8 mouse cellular contexts compared by ENCODE assay signal in genomic region chr19:45544152-45544924, GRCm38 (mm10). TPM values are rescaled to one million over a fixed set of nuclear protein-coding genes. Genes with fewer than 3 reads are reported as not detected.
DNase-seq lines count a peak whose midpoint lies in the region; ATAC-seq and TF ChIP-seq lines count a peak whose summit lies in the region.

No protein-coding gene starts in this region.

- no peak; the same call in 1 of the 2 replicates for ATAC-seq in heart, embryonic 15.5 days (replicated peaks; ENCODE audit: insufficient number of reproducible peaks, insufficient read depth, low FRiP score, low read depth)
- no peak for ATAC-seq in liver, embryonic 14.5 days (ENCODE audit: insufficient read depth)
- ATAC-seq in neural tube, embryonic 14.5 days (ENCODE audit: low read depth), result no peak

- H3K4me1 ChIP-seq in heart, embryonic 15.5 days (replicated peaks), result peaks cover 19% of the 10 kb centered on the region
- peaks cover 18 to 33% of the 10 kb centered on the region in 2 experiments for H3K4me1 ChIP-seq in liver, embryonic 14.5 days (replicated peaks; ENCODE audit: control insufficient read depth in 2 of 2, insufficient read depth in 2 of 2, low read length in 1 of 2)
- H3K4me1 ChIP-seq in neural tube, embryonic 14.5 days (ENCODE audit: control insufficient read depth, insufficient read depth, low read length), result peaks cover 35% of the 10 kb centered on the region

- no peak for TF ChIP-seq EP300 in liver, embryonic 14.5 days (IDR thresholded peaks at IDR 0.05; ENCODE audit: low read depth)

- WGBS in heart, embryonic 15.5 days, result 2% methylated on average over 22 of the region's 26 CpGs
- under 1% methylated on average over 16 of the region's 26 CpGs for WGBS in liver, embryonic 14.5 days (ENCODE audit: insufficient replicate concordance)
- 1% methylated on average over 20 of the region's 26 CpGs for WGBS in neural tube, embryonic 14.5 days

- H3K9me3 ChIP-seq in heart, embryonic 15.5 days (replicated peaks), result no peaks in the 10 kb centered on the region
- H3K9me3 ChIP-seq in liver, embryonic 14.5 days (ENCODE audit: control insufficient read depth, low read length), result no peaks in the 10 kb centered on the region
- H3K9me3 ChIP-seq in neural tube, embryonic 14.5 days (ENCODE audit: control insufficient read depth, low read length), result no peaks in the 10 kb centered on the region

- H3K27ac ChIP-seq in layer of hippocampus, adult 2 months, result no peak overlapping the region
- no peak overlapping the region for H3K27ac ChIP-seq in heart, embryonic 15.5 days
- H3K27ac ChIP-seq in liver, embryonic 14.5 days, result no peak overlapping the region
- no peak overlapping the region for H3K27ac ChIP-seq in neural tube, embryonic 14.5 days (ENCODE audit: low read depth, low read length)

- no peaks in the 10 kb centered on the region for H3K36me3 ChIP-seq in heart, embryonic 15.5 days
- no peaks in the 10 kb centered on the region for H3K36me3 ChIP-seq in liver, embryonic 14.5 days (replicated peaks; ENCODE audit: control insufficient read depth, insufficient read depth, low read depth)
- H3K36me3 ChIP-seq in neural tube, embryonic 14.5 days (ENCODE audit: control insufficient read depth, insufficient read depth, low read length), result no peaks in the 10 kb centered on the region

- peak overlapping the region; percentile 60 for H3K4me3 ChIP-seq in layer of hippocampus, adult 2 months
- peak overlapping the region; percentile 46 for H3K4me3 ChIP-seq in heart, embryonic 15.5 days
- H3K4me3 ChIP-seq in liver, embryonic 14.5 days (ENCODE audit: insufficient read depth in 1 of 2, low read depth in 2 of 2, low read length in 2 of 2), result peak overlapping the region; percentile 43 to 50
- H3K4me3 ChIP-seq in neural tube, embryonic 14.5 days (ENCODE audit: low read depth, low read length), result peak overlapping the region; percentile 30

- no peak for TF ChIP-seq CTCF in layer of hippocampus, adult 2 months (conservative IDR thresholded peaks at IDR 0.05)
- TF ChIP-seq CTCF in liver, embryonic 14.5 days (IDR thresholded peaks at IDR 0.05; ENCODE audit: low read depth), result no peak

- H3K4me2 ChIP-seq in heart, embryonic 15.5 days, result peak overlapping the region; percentile 82
- peak overlapping the region; percentile 79 for H3K4me2 ChIP-seq in liver, embryonic 14.5 days (ENCODE audit: low read depth)
- peak overlapping the region; percentile 79 for H3K4me2 ChIP-seq in neural tube, embryonic 14.5 days (ENCODE audit: low read depth, low read length)

- no peak for DNase-seq in layer of hippocampus, adult 2 months (ENCODE audit: low spot score in 2 of 2)
- DNase-seq in layer of hippocampus, postnatal 25 days (ENCODE audit: extremely low spot score in 1 of 2, low spot score in 1 of 2), result no peak
- DNase-seq in adrenal gland, postnatal 25 days, result peak; percentile 54
- no peak for DNase-seq in liver, embryonic 14.5 days (ENCODE audit: low read depth in 3 of 3, low spot score in 3 of 3)
- no peak for DNase-seq in layer of hippocampus, postnatal 14 days (ENCODE audit: low spot score in 2 of 2)
- no peak for DNase-seq in c-Kit-positive CD71-positive TER-119-positive erythroid progenitor cells, embryonic 14.5 days (ENCODE audit: low spot score)

- peak overlapping the region; percentile 44 for H3K9ac ChIP-seq in heart, embryonic 15.5 days
- H3K9ac ChIP-seq in liver, embryonic 14.5 days (replicated peaks), result 0 out of 2 replicates have a peak overlapping the region, but pooled peaks have one; percentile 9
- peak overlapping the region; percentile 58 for H3K9ac ChIP-seq in neural tube, embryonic 14.5 days (replicated peaks; ENCODE audit: low read depth, low read length)

- peaks cover 65% of the 10 kb centered on the region for H3K27me3 ChIP-seq in heart, embryonic 15.5 days
- H3K27me3 ChIP-seq in liver, embryonic 14.5 days (ENCODE audit: control insufficient read depth, insufficient read depth, low read length), result peaks cover 5% of the 10 kb centered on the region
- no peaks in the 10 kb centered on the region for H3K27me3 ChIP-seq in neural tube, embryonic 14.5 days (ENCODE audit: control insufficient read depth, insufficient read depth, low read length)

RNA-seq across cellular contexts. Expression of gene Poll, which starts 16.0 kb away (rescaled TPM):
- total RNA-seq in layer of hippocampus, adult 2 months (2021), result 1 to 10 TPM; 9.9 TPM
- 1 to 10 TPM; 8.3 to 9.4 TPM for total RNA-seq in layer of hippocampus, postnatal 25 days (2021)
- total RNA-seq in adrenal gland, postnatal 25 days (2021), result 12.4 and 15.5 TPM in 2 replicates
- 11.5 and 14.7 TPM in 2 replicates for polyA plus RNA-seq in heart, embryonic 15.5 days (2015; fragmentation: Nextera tagmentation; extraction: Ambion mirVana)
- 3.4 and 3.7 TPM in 2 replicates for polyA plus RNA-seq in liver, embryonic 14.5 days (2012; rRNA removed)
- 4.1 and 5.0 TPM in 2 replicates for polyA plus RNA-seq in liver, embryonic 14.5 days (2014; fragmentation: Nextera tagmentation; extraction: Ambion mirVana)
- 9.2 and 11.7 TPM in 2 replicates for polyA plus RNA-seq in neural tube, embryonic 14.5 days (2014; fragmentation: Nextera tagmentation; extraction: Ambion mirVana)
- total RNA-seq in layer of hippocampus, postnatal 14 days (2021), result 1 to 10 TPM; 7.5 to 8.0 TPM

RNA-seq across cellular contexts. Expression of gene Gm17018, which starts 16.1 kb away (rescaled TPM):
- total RNA-seq in layer of hippocampus, adult 2 months (2021), result 10 to 100 TPM; 55.4 to 65.4 TPM
- 10 to 100 TPM; 58.9 to 62.1 TPM for total RNA-seq in layer of hippocampus, postnatal 25 days (2021)
- 26.2 and 31.8 TPM in 2 replicates for total RNA-seq in adrenal gland, postnatal 25 days (2021)
- polyA plus RNA-seq in heart, embryonic 15.5 days (2015; fragmentation: Nextera tagmentation; extraction: Ambion mirVana), result 28.3 and 29.3 TPM in 2 replicates
- polyA plus RNA-seq in liver, embryonic 14.5 days (2012; rRNA removed), result 3.5 and 7.5 TPM in 2 replicates
- 15.5 and 19.0 TPM in 2 replicates for polyA plus RNA-seq in liver, embryonic 14.5 days (2014; fragmentation: Nextera tagmentation; extraction: Ambion mirVana)
- polyA plus RNA-seq in neural tube, embryonic 14.5 days (2014; fragmentation: Nextera tagmentation; extraction: Ambion mirVana), result 68.1 and 76.3 TPM in 2 replicates
- total RNA-seq in layer of hippocampus, postnatal 14 days (2021), result 10 to 100 TPM; 55.2 to 55.4 TPM
